Mouse (Mus musculus) forebrain, embryonic 11.5 days (tissue): ENCODE data around the gene Ankrd65. TPM values are rescaled to one million over a fixed set of nuclear protein-coding genes. Genes with fewer than 3 reads are reported as not detected.
"Not testable (repeated sequence)": the region's sequence is repeated elsewhere in the genome, so short reads cannot be mapped to it uniquely, and the experiment has no call there.

Experiments used
- ATAC-seq: fragments of 200-750 bp; cut with Nextera tagmentation; replicated peaks from 2 replicates; pipeline ENCODE4 v1.8.0; 2017; ENCODE audit warnings: moderate TSS enrichment; ENCODE audit not compliant: low FRiP score
- DNase-seq: peaks from one replicate; pipeline ENCODE4 v3.0.0-alpha.2; 2017; ENCODE audit warnings: low spot score
- H3K27ac ChIP-seq: fragments of 300-500 bp; sonication (generic); 2 replicates; pipeline ENCODE4 v1.5.1; 2014; ENCODE audit warnings: low read depth, low read length
- H3K27me3 ChIP-seq: fragments of 300-500 bp; sonication (generic); 2 replicates; pipeline ENCODE4 v1.6.1; 2014; ENCODE audit warnings: mild to moderate bottlenecking, low read length, mixed read lengths; ENCODE audit not compliant: control insufficient read depth, insufficient read depth
- H3K36me3 ChIP-seq: fragments of 300-500 bp; sonication (generic); 2 replicates; pipeline ENCODE4 v1.6.1; 2014; ENCODE audit warnings: mild to moderate bottlenecking, low read length, moderate library complexity, mixed read lengths; ENCODE audit not compliant: control insufficient read depth, insufficient read depth
- H3K4me1 ChIP-seq: fragments of 300-500 bp; sonication (generic); replicated peaks from 2 replicates; pipeline ENCODE4 v1.6.1; 2014; ENCODE audit warnings: low read length, mixed read lengths; ENCODE audit not compliant: control insufficient read depth, insufficient read depth
- H3K4me2 ChIP-seq: fragments of 300-500 bp; sonication (generic); 2 replicates; pipeline ENCODE4 v1.6.1; 2014; ENCODE audit warnings: low read depth, mild to moderate bottlenecking, low read length, moderate library complexity, mixed read lengths; ENCODE audit not compliant: severe bottlenecking
- H3K4me3 ChIP-seq: fragments of 300-500 bp; sonication (generic); 2 replicates; pipeline ENCODE4 v1.5.1; 2014; ENCODE audit warnings: low read depth, low read length
- H3K9ac ChIP-seq: fragments of 300-500 bp; sonication (generic); 2 replicates; pipeline ENCODE4 v1.6.1; 2014; ENCODE audit warnings: low read length
- H3K9me3 ChIP-seq: fragments of 300-500 bp; sonication (generic); 2 replicates; pipeline ENCODE4 v1.6.1; 2016; ENCODE audit warnings: low read length, mixed read lengths; ENCODE audit not compliant: control insufficient read depth
- WGBS: fragments of 180-500 bp; shearing (Covaris S2); extraction: QIAGEN DNeasy Blood & Tissue Kit; methylation state at CpG from one replicate; pipeline ENCODE4 v1.1.7; 2014; 5-methylcytosine and 5-hydroxymethylcytosine counted together
- polyA plus RNA-seq: library from polyadenylated mRNA; unstranded; fragments of >200 nt; fragmentation: Nextera tagmentation; extraction: Ambion mirVana; gene quantifications from 2 replicates; pipeline ENCODE4 v1.2.1, GENCODE M21; 2014

Ankrd65 gene
- polyA plus RNA-seq = not detected in 2 replicates

GRCm38 (mm10) chr4:155790021-155790489 is at the start of gene Ankrd65:
Gene Ankrd65 (plus strand): TSS chr4:155790439.
- Histone ChIP-seq H3K27me3 (no peaks in the 10 kb centered on the region), H3K9me3 (no peaks in the 10 kb centered on the region), H3K4me2 (no peak within 1 kb of the TSS), H3K4me1 (no peaks in the 10 kb centered on the region), H3K36me3 (no peaks in the 10 kb centered on the region), H3K9ac (no peak within 1 kb of the TSS), H3K27ac (no peak within 1 kb of the TSS), H3K4me3 (no peak within 1 kb of the TSS)
- ATAC-seq (no peak), DNase-seq (no peak)
- WGBS = 79% methylated on average over 3 of the region's 3 CpGs

GRCm38 (mm10) chr4:155740681-155741080 is 49.6 kb upstream of the Ankrd65 start:
- not testable (repeated sequence) for H3K9me3 ChIP-seq, H3K36me3 ChIP-seq, H3K27ac ChIP-seq, H3K4me2 ChIP-seq, H3K9ac ChIP-seq, DNase-seq, H3K4me1 ChIP-seq, ATAC-seq, H3K27me3 ChIP-seq, H3K4me3 ChIP-seq
- WGBS = 93% methylated on average over 10 of the region's 10 CpGs

GRCm38 (mm10) chr4:155742684-155743083 is 47.6 kb upstream of the Ankrd65 start:
- Histone ChIP-seq H3K4me3 (no peak overlapping the region), H3K27ac (no peak overlapping the region), H3K9me3 (no peaks in the 10 kb centered on the region), H3K36me3 (peaks cover 2% of the 10 kb centered on the region; the same call in 1 of the 2 replicates), H3K27me3 (no peaks in the 10 kb centered on the region), H3K4me1 (no peaks in the 10 kb centered on the region), H3K9ac (no peak overlapping the region), H3K4me2 (no peak overlapping the region)
- WGBS = 95% methylated on average over 5 of the region's 5 CpGs
- ATAC-seq (no peak), DNase-seq (no peak)

GRCm38 (mm10) chr4:155744474-155744873 is 45.8 kb upstream of the Ankrd65 start:
- no peak overlapping the region for H3K27ac ChIP-seq
- no peak overlapping the region for H3K4me3 ChIP-seq
- 95% methylated on average over 8 of the region's 8 CpGs for WGBS
- ATAC-seq (no peak), DNase-seq (no peak)
- H3K36me3 ChIP-seq = peaks cover 2% of the 10 kb centered on the region; the same call in 1 of the 2 replicates
- no peak overlapping the region for H3K9ac ChIP-seq
- H3K9me3 ChIP-seq = no peaks in the 10 kb centered on the region
- no peaks in the 10 kb centered on the region for H3K4me1 ChIP-seq
- no peaks in the 10 kb centered on the region for H3K27me3 ChIP-seq
- H3K4me2 ChIP-seq = no peak overlapping the region

GRCm38 (mm10) chr4:155745136-155745535 is 45.1 kb upstream of the Ankrd65 start:
- Histone ChIP-seq H3K4me3 (no peak overlapping the region), H3K9me3 (no peaks in the 10 kb centered on the region), H3K27me3 (no peaks in the 10 kb centered on the region), H3K4me2 (no peak overlapping the region), H3K4me1 (no peaks in the 10 kb centered on the region), H3K36me3 (peaks cover 2% of the 10 kb centered on the region), H3K9ac (no peak overlapping the region), H3K27ac (no peak overlapping the region)
- WGBS = 92% methylated on average over 5 of the region's 5 CpGs
- no peak for ATAC-seq
- DNase-seq = no peak

- WGBS = 86% methylated on average over 8 of the region's 8 CpGs
- Histone ChIP-seq H3K9me3 (no peaks in the 10 kb centered on the region), H3K9ac (no peak overlapping the region), H3K36me3 (peaks cover 7% of the 10 kb centered on the region), H3K4me2 (no peak overlapping the region), H3K4me1 (no peaks in the 10 kb centered on the region), H3K4me3 (no peak overlapping the region), H3K27ac (no peak overlapping the region), H3K27me3 (no peaks in the 10 kb centered on the region)
- ATAC-seq (no peak), DNase-seq (no peak)
Observed at GRCm38 (mm10) chr4:155746036-155746548, 44.1 kb upstream of the Ankrd65 start.

- DNase-seq (no peak), ATAC-seq (no peak)
- H3K4me1 ChIP-seq = no peaks in the 10 kb centered on the region
- WGBS = 88% methylated on average over 17 of the region's 17 CpGs
- H3K9me3 ChIP-seq = no peaks in the 10 kb centered on the region
- H3K4me3 ChIP-seq = no peak overlapping the region
- no peaks in the 10 kb centered on the region for H3K27me3 ChIP-seq
- H3K4me2 ChIP-seq = no peak overlapping the region
- H3K36me3 ChIP-seq = peaks cover 9% of the 10 kb centered on the region
- no peak overlapping the region for H3K9ac ChIP-seq
- H3K27ac ChIP-seq = no peak overlapping the region
Observed at GRCm38 (mm10) chr4:155746575-155747490, 43.4 kb upstream of the Ankrd65 start.

GRCm38 (mm10) chr4:155757011-155757410 is 33.2 kb upstream of the Ankrd65 start:
- Histone ChIP-seq H3K36me3 (peaks cover 9% of the 10 kb centered on the region; the same call in 1 of the 2 replicates), H3K4me1 (peaks cover 10% of the 10 kb centered on the region), H3K27me3 (no peaks in the 10 kb centered on the region), H3K4me2 (no peak overlapping the region), H3K4me3 (no peak overlapping the region), H3K27ac (no peak overlapping the region), H3K9me3 (no peaks in the 10 kb centered on the region), H3K9ac (no peak overlapping the region)
- DNase-seq (no peak), ATAC-seq (no peak)
- WGBS = 95% methylated on average over 12 of the region's 12 CpGs
